Mouse (Mus musculus) gonadal fat pad, adult 2 months (tissue): ENCODE measurements around the gene Abca2. TPM values are rescaled to one million over a fixed set of nuclear protein-coding genes. Genes with fewer than 3 reads are reported as not detected.
"Not testable (repeated sequence)": the region's sequence is repeated elsewhere in the genome, so short reads cannot be mapped to it uniquely, and the experiment has no call there.

Source experiments
- DNase-seq: peaks from one replicate; pipeline ENCODE4 v3.0.0-alpha.2; 2012; ENCODE audit warnings: low read depth
- polyA plus RNA-seq: library from polyadenylated mRNA; depleted of rRNA; stranded (reverse); fragments of >200 nt; gene quantifications from 2 replicates; pipeline ENCODE4 v1.2.3, GENCODE M21; 2012; rRNA removed

Gene Abca2
- polyA plus RNA-seq = 187 and 437 TPM in 2 replicates

DNA sequence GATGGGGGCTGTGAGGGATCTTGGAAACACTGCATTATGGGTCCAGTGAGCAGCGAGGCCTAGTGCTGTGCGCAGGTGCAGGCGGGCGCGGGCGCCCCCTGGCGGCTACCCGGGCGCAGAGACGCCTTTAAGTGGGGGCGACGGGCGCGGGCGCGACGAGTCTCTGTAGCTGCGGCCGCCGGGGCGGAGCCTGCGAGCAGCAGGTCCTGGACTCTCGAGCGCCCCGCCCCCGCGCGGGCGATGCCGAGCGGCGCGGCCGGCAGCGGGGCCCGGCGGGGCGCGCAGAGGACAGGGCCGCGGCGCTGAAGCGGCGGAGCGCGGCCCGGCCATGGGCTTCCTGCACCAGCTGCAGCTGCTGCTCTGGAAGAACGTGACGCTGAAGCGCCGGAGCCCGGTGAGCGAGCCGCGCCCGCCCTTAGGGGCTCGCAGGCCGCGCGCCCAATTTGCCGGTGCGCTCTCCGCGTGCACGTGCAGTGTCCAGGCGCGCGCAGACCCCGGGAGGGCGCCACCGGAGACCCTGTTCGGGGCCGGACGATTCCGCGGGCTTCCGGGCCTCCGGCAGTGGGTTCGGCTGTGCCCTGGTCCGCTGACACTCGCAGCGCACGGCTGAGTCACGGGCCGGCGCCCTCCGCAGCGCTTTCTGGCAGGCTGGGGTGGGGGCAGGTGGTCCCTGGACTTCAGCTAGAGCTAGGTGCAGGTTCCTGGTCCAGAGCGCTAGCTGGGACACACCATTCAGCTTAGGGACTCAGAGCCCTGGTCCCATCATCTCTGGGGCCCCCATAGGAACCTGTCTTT, at the start of gene Abca2:
Gene Abca2, plus strand, starts transcription at position 262 of the 795 bp plus-strand sequence.
- no peak for DNase-seq

- no peak for DNase-seq
Observed at GRCm38 (mm10) chr2:25384492-25384891, 44.0 kb upstream of the Abca2 start.

DNA sequence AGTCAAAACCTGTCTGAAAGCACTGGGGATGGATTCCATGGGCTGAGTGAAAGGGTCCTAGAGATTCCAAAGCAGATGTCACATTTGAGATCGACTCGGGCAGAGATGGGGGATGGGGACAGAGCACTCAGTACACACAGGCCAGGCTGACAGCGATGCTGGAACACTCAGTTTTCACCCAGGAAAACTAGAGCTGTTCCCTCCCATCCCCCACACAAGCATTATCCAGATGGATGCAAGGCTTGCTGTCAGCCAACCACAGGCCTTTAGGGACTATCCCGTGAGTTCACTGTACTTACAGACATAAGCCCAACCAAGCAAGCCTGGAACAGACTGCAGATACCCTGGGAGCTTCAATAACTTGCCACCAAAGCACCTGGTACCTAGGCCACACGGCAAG, 37.2 kb upstream of the Abca2 start:
- no peak for DNase-seq

GRCm38 (mm10) chr2:25394281-25395221, 34.0 kb upstream of the Abca2 start:
- DNase-seq = no peak

GRCm38 (mm10) chr2:25395721-25396596, 32.5 kb upstream of the Abca2 start, which contains the start of gene Entpd2:
Gene Entpd2 (plus strand): TSS chr2:25395874.
- no peak for DNase-seq

GRCm38 (mm10) chr2:25396597-25396983, 31.9 kb upstream of the Abca2 start:
- DNase-seq = no peak

DNA sequence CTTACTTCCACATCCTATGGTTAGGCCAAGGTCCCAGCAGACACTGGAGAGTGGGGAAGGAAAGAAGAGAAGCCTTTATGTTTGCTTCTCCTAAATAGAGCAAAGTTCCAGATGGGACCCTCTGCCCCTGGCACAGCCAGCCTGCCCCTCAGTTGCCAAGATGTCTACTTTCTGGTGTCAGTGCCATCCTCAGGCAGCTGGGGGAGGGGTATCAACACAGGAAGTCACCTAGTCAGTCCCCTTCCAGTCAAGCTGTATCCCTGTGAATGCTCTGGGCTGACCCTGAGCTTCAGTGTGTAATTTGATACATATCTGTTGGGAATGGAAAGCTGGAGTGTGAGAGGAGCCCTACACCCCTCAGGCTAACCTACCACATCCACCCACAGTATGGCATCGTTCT, 31.5 kb upstream of the Abca2 start:
- DNase-seq = no peak

- DNase-seq = no peak
Observed at GRCm38 (mm10) chr2:25398065-25398464, 30.4 kb upstream of the Abca2 start.

GRCm38 (mm10) chr2:25399051-25399450, 29.5 kb upstream of the Abca2 start, which contains the start of gene Npdc1:
Gene Npdc1 (plus strand): TSS chr2:25399351.
- no peak for DNase-seq

DNA sequence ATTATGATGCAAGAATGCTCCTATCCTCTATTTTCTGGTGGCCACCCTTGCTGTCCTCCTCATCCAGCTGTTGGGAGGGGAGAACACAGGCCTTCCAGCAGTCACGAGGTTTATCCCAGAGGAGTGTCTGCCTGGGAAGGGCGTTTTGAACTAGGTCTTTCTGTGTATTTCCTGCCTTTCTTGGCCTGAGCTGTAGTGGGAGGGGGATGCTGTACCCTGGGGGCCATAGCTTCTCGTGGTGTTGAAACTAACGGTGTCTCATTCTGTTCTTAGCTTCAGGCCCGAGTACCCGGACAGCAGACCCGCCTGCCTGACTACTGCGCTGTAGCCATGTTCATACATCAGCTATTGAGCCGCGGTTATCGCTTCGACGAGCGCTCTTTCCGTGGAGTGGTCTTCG, 28.2 kb upstream of the Abca2 start:
- DNase-seq = no peak

- no peak for DNase-seq
Observed at GRCm38 (mm10) chr2:25400764-25401163, 27.7 kb upstream of the Abca2 start.

- no peak for DNase-seq
Observed at GRCm38 (mm10) chr2:25402377-25402971, 26.0 kb upstream of the Abca2 start.

- DNase-seq = no peak
Observed at GRCm38 (mm10) chr2:25402972-25403601, 25.4 kb upstream of the Abca2 start.

- DNase-seq = no peak
Observed at GRCm38 (mm10) chr2:25403994-25404393, 24.5 kb upstream of the Abca2 start.

GRCm38 (mm10) chr2:25408908-25409307, 19.6 kb upstream of the Abca2 start:
- DNase-seq = no peak

DNA sequence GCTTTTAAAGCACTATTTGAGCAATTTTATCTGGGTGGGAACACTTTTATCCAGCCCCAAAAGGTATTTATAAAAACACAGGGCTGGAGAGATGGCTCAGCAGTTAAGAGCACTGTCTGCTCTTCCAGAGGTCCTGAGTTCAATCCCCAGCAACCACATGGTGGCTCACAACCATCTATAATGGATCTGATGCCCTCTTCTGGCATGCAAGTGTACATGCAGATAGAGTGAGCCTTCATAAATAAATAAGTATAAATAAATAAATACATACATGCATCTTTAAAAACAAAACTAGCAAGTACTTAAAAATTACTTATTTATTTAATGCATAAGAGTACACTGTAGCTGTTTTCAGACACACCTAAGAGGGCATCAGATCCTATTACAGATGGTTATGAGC, 15.1 kb upstream of the Abca2 start:
- not testable (repeated sequence) for DNase-seq

GRCm38 (mm10) chr2:25417426-25417825, 11.1 kb upstream of the Abca2 start:
- no peak for DNase-seq

- no peak for DNase-seq
Observed at GRCm38 (mm10) chr2:25421896-25422295, 6.6 kb upstream of the Abca2 start.

GRCm38 (mm10) chr2:25422587-25423410, 5.7 kb upstream of the Abca2 start, which contains the start of gene Fut7:
Gene Fut7 (plus strand): TSS chr2:25423267.
- DNase-seq = no peak

DNA sequence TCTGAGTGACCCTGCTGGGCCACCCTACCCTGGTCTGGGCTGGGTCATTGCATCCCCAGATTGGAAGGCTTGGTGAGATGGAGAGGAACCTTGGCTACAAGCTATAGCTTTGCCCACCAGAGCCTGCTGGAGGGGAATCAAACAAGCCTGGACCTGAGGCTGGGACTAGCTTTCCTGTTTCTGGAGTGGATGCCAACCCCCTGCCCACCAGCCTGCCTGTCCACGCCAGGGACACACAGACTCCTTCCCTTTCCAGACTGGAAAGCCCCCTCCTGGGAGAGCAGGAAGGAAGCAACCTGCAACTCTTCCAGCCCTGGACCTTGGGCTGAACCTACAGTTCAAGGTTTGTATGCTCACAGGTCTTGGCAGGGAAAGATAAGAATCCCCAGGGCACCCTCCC, 4.9 kb upstream of the Abca2 start:
- DNase-seq = no peak
